Mouse (Mus musculus): Measurements from ENCODE around the gene Tgoln1. TPM values are rescaled to one million over a fixed set of nuclear protein-coding genes. Genes with fewer than 3 reads are reported as not detected.

The Tgoln1 gene
- polyA plus RNA-seq (2014; fragmentation: Nextera tagmentation; extraction: Ambion mirVana) = 37.6 and 40.8 TPM in 2 replicates

DNA sequence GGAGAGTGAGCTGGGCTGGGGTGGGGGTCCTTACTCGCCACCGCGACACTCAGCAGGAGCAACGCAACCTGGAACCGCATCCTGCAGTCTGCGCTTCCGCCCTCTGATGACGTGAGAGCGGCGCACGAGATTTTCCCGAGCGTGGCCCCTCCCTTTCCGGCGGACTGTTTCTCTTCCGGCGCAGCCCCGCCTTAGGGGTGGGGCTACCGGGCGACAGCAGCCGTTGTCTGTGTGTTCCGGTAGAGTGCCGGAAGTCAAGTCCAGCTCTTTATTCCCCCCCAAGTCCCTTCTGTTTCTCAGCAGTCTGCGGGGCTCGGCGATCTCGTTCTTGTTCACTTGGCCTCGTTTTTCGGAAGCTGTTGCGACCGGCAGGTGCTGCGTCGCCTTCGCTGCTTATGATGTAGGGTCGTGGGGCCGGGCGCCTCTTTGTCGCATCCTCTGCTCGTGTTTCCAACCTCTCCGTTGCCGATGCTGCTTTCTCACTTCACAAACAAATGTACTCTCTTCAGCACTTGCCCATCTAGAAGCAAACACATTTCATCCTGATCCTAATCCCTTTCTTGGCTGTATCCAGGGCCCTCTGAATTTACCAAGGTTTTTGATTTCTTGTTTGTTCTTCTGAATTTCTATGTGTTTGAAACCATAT, at the start of gene Tgoln1:
Tgoln1 (minus strand) TSS at position 358 of the 646 bp plus-strand sequence.
- peak within 1 kb of the TSS; percentile 86 for H3K27ac ChIP-seq (ENCODE audit: low read depth)
- no peaks in the 10 kb centered on the region for H3K9me3 ChIP-seq (ENCODE audit: control insufficient read depth, low read length)
- under 1% methylated on average over 33 of the region's 41 CpGs for WGBS
- peak within 1 kb of the TSS; percentile 91 for H3K4me3 ChIP-seq (ENCODE audit: low read depth, low read length)
- H3K9ac ChIP-seq (ENCODE audit: low read length) = peak within 1 kb of the TSS; percentile 75
- DNase-seq (ENCODE audit: low spot score) = peak; percentile 94
- peaks cover 16% of the 10 kb centered on the region for H3K36me3 ChIP-seq (ENCODE audit: control insufficient read depth, insufficient read depth, low read length)
- no peaks in the 10 kb centered on the region for H3K27me3 ChIP-seq (replicated peaks; ENCODE audit: control insufficient read depth, insufficient read depth, low read length)
- peak; percentile 89 for ATAC-seq (replicated peaks; ENCODE audit: low FRiP score, low TSS enrichment, low read depth)
- H3K4me1 ChIP-seq (replicated peaks; ENCODE audit: control insufficient read depth, insufficient read depth, low read length) = peaks cover 24% of the 10 kb centered on the region
- H3K4me2 ChIP-seq (ENCODE audit: low read length) = peak within 1 kb of the TSS; percentile 92

GRCm38 (mm10) chr6:72664290-72664689, 47.5 kb upstream of the Tgoln1 start:
- H3K27ac ChIP-seq (ENCODE audit: low read depth) = no peak overlapping the region; the same call in 1 of the 2 replicates
- DNase-seq (ENCODE audit: low spot score) = no peak
- 48% methylated on average over 8 of the region's 8 CpGs for WGBS
- ATAC-seq (replicated peaks; ENCODE audit: low FRiP score, low TSS enrichment, low read depth) = no peak
- no peaks in the 10 kb centered on the region for H3K27me3 ChIP-seq (replicated peaks; ENCODE audit: control insufficient read depth, insufficient read depth, low read length)
- no peak overlapping the region for H3K4me3 ChIP-seq (ENCODE audit: low read depth, low read length)
- no peak overlapping the region for H3K9ac ChIP-seq (ENCODE audit: low read length)
- H3K9me3 ChIP-seq (ENCODE audit: control insufficient read depth, low read length) = no peaks in the 10 kb centered on the region
- H3K36me3 ChIP-seq (ENCODE audit: control insufficient read depth, insufficient read depth, low read length) = no peaks in the 10 kb centered on the region
- peaks cover 52% of the 10 kb centered on the region for H3K4me1 ChIP-seq (replicated peaks; ENCODE audit: control insufficient read depth, insufficient read depth, low read length)
- H3K4me2 ChIP-seq (ENCODE audit: low read length) = no peak overlapping the region

- WGBS = 8% methylated on average over 1 of the region's 1 CpGs
- no peaks in the 10 kb centered on the region for H3K9me3 ChIP-seq (ENCODE audit: control insufficient read depth, low read length)
- peak overlapping the region; percentile 6; the same call in 1 of the 2 replicates for H3K4me2 ChIP-seq (ENCODE audit: low read length)
- no peak overlapping the region for H3K9ac ChIP-seq (ENCODE audit: low read length)
- DNase-seq (ENCODE audit: low spot score) (no peak), ATAC-seq (replicated peaks; ENCODE audit: low FRiP score, low TSS enrichment, low read depth) (no peak; the same call in 1 of the 2 replicates)
- no peaks in the 10 kb centered on the region for H3K27me3 ChIP-seq (replicated peaks; ENCODE audit: control insufficient read depth, insufficient read depth, low read length)
- H3K27ac ChIP-seq (ENCODE audit: low read depth) = peak overlapping the region; percentile 82
- no peaks in the 10 kb centered on the region for H3K36me3 ChIP-seq (ENCODE audit: control insufficient read depth, insufficient read depth, low read length)
- H3K4me3 ChIP-seq (ENCODE audit: low read depth, low read length) = no peak overlapping the region
- H3K4me1 ChIP-seq (replicated peaks; ENCODE audit: control insufficient read depth, insufficient read depth, low read length) = peaks cover 59% of the 10 kb centered on the region
Measured at GRCm38 (mm10) chr6:72663000-72663399, 46.2 kb upstream of the Tgoln1 start.

DNA sequence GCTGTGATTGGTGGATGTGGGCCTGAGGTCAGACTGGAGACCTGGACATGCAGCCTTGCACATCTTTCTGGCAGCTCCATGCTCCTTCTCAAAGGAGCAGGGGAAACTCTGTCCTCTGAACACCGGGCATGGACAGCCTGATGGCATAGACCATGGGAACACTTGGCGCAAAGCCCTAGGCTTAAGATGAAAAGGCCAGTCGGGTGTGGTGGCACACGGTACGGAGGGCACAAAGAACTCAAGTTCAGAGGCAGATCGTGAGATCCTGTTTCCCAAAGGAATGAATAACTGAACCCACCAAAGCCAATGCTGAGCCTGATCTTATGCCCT, 43.6 kb upstream of the Tgoln1 start:
- H3K4me2 ChIP-seq (ENCODE audit: low read length) = 0 out of 2 replicates have a peak overlapping the region, but pooled peaks have one; percentile 13
- H3K36me3 ChIP-seq (ENCODE audit: control insufficient read depth, insufficient read depth, low read length) = no peaks in the 10 kb centered on the region
- H3K4me1 ChIP-seq (replicated peaks; ENCODE audit: control insufficient read depth, insufficient read depth, low read length) = peaks cover 67% of the 10 kb centered on the region
- 71% methylated on average over 6 of the region's 6 CpGs for WGBS
- no peaks in the 10 kb centered on the region for H3K9me3 ChIP-seq (ENCODE audit: control insufficient read depth, low read length)
- peak overlapping the region; percentile 55; the same call in 1 of the 2 replicates for H3K27ac ChIP-seq (ENCODE audit: low read depth)
- H3K4me3 ChIP-seq (ENCODE audit: low read depth, low read length) = no peak overlapping the region
- H3K27me3 ChIP-seq (replicated peaks; ENCODE audit: control insufficient read depth, insufficient read depth, low read length) = no peaks in the 10 kb centered on the region
- DNase-seq (ENCODE audit: low spot score) (no peak), ATAC-seq (replicated peaks; ENCODE audit: low FRiP score, low TSS enrichment, low read depth) (no peak)
- no peak overlapping the region for H3K9ac ChIP-seq (ENCODE audit: low read length)

DNA sequence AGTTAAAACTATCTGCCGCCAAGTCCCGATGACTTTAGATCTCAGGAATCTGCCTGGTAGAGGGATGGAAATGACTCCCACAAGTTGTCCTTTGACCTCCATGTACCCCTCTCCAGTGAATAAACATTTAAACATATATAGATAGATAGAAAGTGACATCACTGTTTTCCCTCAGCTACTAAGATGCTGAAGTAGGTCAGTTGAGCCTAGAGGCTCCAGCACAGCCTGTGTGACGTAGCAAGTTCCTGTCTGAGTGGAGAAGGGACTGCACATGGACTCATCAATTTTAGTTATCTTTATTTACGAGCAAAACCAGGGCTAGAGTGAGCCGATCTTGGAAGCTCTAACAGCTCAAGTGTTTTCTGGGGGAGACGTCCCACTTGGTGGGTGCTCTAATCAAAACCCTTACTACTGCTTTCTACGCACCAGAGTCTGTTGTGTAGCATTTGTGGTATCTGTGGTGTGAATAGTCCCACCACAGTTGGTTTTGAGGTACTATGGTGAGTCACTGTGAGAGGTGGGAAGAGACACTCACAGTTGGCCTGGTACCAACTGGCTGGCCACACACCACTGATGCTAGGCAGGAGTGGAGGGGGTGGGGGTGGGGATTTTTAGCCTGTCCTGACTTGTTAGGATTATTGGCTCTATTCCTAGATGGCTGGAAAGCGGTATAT, 43.1 kb upstream of the Tgoln1 start:
- H3K9me3 ChIP-seq (ENCODE audit: control insufficient read depth, low read length) = no peaks in the 10 kb centered on the region
- H3K4me1 ChIP-seq (replicated peaks; ENCODE audit: control insufficient read depth, insufficient read depth, low read length) = peaks cover 63% of the 10 kb centered on the region
- peak overlapping the region; percentile 55 for H3K27ac ChIP-seq (ENCODE audit: low read depth)
- 30% methylated on average over 8 of the region's 8 CpGs for WGBS
- H3K4me3 ChIP-seq (ENCODE audit: low read depth, low read length) = no peak overlapping the region
- H3K27me3 ChIP-seq (replicated peaks; ENCODE audit: control insufficient read depth, insufficient read depth, low read length) = no peaks in the 10 kb centered on the region
- H3K4me2 ChIP-seq (ENCODE audit: low read length) = peak overlapping the region; percentile 13; the same call in 1 of the 2 replicates
- H3K36me3 ChIP-seq (ENCODE audit: control insufficient read depth, insufficient read depth, low read length) = no peaks in the 10 kb centered on the region
- DNase-seq (ENCODE audit: low spot score) (no peak), ATAC-seq (replicated peaks; ENCODE audit: low FRiP score, low TSS enrichment, low read depth) (no peak)
- no peak overlapping the region; the same call in 1 of the 2 replicates for H3K9ac ChIP-seq (ENCODE audit: low read length)

- Histone ChIP-seq H3K36me3 (ENCODE audit: control insufficient read depth, insufficient read depth, low read length) (no peaks in the 10 kb centered on the region), H3K4me3 (ENCODE audit: low read depth, low read length) (no peak overlapping the region), H3K27ac (ENCODE audit: low read depth) (no peak overlapping the region), H3K27me3 (replicated peaks; ENCODE audit: control insufficient read depth, insufficient read depth, low read length) (no peaks in the 10 kb centered on the region), H3K4me2 (ENCODE audit: low read length) (no peak overlapping the region), H3K9me3 (ENCODE audit: control insufficient read depth, low read length) (no peaks in the 10 kb centered on the region), H3K4me1 (replicated peaks; ENCODE audit: control insufficient read depth, insufficient read depth, low read length) (peaks cover 56% of the 10 kb centered on the region), H3K9ac (ENCODE audit: low read length) (no peak overlapping the region)
- WGBS = 62% methylated on average over 3 of the region's 3 CpGs
- DNase-seq (ENCODE audit: low spot score) = no peak
- ATAC-seq (replicated peaks; ENCODE audit: low FRiP score, low TSS enrichment, low read depth) = no peak
Measured at GRCm38 (mm10) chr6:72658006-72658405, 41.2 kb upstream of the Tgoln1 start.

GRCm38 (mm10) chr6:72656053-72656442, 39.2 kb upstream of the Tgoln1 start:
- peaks cover 48% of the 10 kb centered on the region for H3K4me1 ChIP-seq (replicated peaks; ENCODE audit: control insufficient read depth, insufficient read depth, low read length)
- H3K9me3 ChIP-seq (ENCODE audit: control insufficient read depth, low read length) = no peaks in the 10 kb centered on the region
- no peaks in the 10 kb centered on the region for H3K27me3 ChIP-seq (replicated peaks; ENCODE audit: control insufficient read depth, insufficient read depth, low read length)
- peak overlapping the region; percentile 89 for H3K27ac ChIP-seq (ENCODE audit: low read depth)
- WGBS = 72% methylated on average over 7 of the region's 7 CpGs
- H3K4me3 ChIP-seq (ENCODE audit: low read depth, low read length) = no peak overlapping the region
- ATAC-seq (replicated peaks; ENCODE audit: low FRiP score, low TSS enrichment, low read depth) (no peak), DNase-seq (ENCODE audit: low spot score) (no peak)
- H3K4me2 ChIP-seq (ENCODE audit: low read length) = peak overlapping the region; percentile 43
- no peak overlapping the region for H3K9ac ChIP-seq (ENCODE audit: low read length)
- no peaks in the 10 kb centered on the region for H3K36me3 ChIP-seq (ENCODE audit: control insufficient read depth, insufficient read depth, low read length)

DNA sequence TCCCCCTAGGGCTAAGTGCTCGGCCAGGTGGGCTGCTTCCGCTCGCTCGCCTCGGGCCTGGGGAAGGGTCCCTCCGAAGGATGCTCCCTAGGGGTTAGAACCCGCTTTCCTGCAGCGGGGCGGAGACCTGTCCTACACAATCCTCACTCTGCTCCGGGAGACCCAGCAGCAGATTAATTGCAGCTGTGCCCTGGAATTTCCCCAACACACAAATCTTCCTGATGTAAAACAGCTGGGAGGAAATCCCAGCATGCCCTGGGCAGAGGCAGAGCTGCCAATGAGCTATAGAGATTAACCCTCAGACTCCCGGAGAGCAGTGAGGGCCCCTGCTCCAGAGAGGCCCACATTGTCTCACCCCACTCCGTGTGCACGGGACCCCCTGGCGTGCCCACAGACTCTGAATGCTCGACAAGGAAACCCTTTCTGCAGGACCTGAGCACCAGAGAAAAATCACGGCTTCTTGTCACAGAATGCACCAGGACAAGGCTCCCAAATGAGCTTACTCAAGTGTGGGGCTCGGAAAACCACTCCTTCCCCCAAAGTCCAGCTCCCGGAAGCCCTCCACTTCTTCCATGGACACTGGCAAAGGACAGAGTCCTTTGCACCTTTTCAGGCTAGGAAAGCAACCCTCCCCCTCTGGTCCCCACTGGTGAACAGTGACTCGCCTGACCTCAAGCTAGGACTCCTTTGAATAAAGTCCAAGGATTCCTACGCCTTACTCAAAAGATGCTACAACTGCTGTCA, 38.7 kb upstream of the Tgoln1 start:
- no peak overlapping the region for H3K9ac ChIP-seq (ENCODE audit: low read length)
- 14% methylated on average over 20 of the region's 20 CpGs for WGBS

More for the DNA sequence above, 38.7 kb upstream of the Tgoln1 start:
- H3K4me3 ChIP-seq (ENCODE audit: low read depth, low read length) = peak overlapping the region; percentile 15; the same call in 1 of the 2 replicates
- no peaks in the 10 kb centered on the region for H3K36me3 ChIP-seq (ENCODE audit: control insufficient read depth, insufficient read depth, low read length)
- H3K4me2 ChIP-seq (ENCODE audit: low read length) = peak overlapping the region; percentile 43
- H3K27me3 ChIP-seq (replicated peaks; ENCODE audit: control insufficient read depth, insufficient read depth, low read length) = no peaks in the 10 kb centered on the region
- H3K9me3 ChIP-seq (ENCODE audit: control insufficient read depth, low read length) = no peaks in the 10 kb centered on the region
- ATAC-seq (replicated peaks; ENCODE audit: low FRiP score, low TSS enrichment, low read depth) (peak; percentile 80), DNase-seq (ENCODE audit: low spot score) (peak; percentile 89)
- peak overlapping the region; percentile 89 for H3K27ac ChIP-seq (ENCODE audit: low read depth)
- peaks cover 48% of the 10 kb centered on the region for H3K4me1 ChIP-seq (replicated peaks; ENCODE audit: control insufficient read depth, insufficient read depth, low read length)

All from intestine, embryonic 14.5 days (tissue).